Mouse (Mus musculus): ENCODE data around the gene Syngap1.

GRCm38 (mm10) chr17:26918343-26918742 lies 22.7 kb upstream of the Syngap1 start:
- TF ChIP-seq CTCF (IDR thresholded peaks at IDR 0.05; ENCODE audit: borderline replicate concordance, extremely low read depth, insufficient read depth, insufficient read length): no peak
- TF ChIP-seq POLR2A (IDR thresholded peaks at IDR 0.05; ENCODE audit: borderline replicate concordance, extremely low read depth, insufficient read depth, insufficient read length, poor library complexity, severe bottlenecking): no peak
